Mouse (Mus musculus) bone marrow macrophage, adult 2 months (primary cell): ENCODE results near the gene Hipk2.

Experiments used
- CTCF ChIP-seq: IDR thresholded peaks from 2 replicates; pipeline ENCODE4 v1.5.1; 2012; ENCODE audit warnings: low read depth, mild to moderate bottlenecking, low read length, moderate library complexity
- POLR2A ChIP-seq: IDR thresholded peaks from 2 replicates; pipeline ENCODE4 v1.6.1; 2012; ENCODE audit warnings: mild to moderate bottlenecking, low read depth, low read length, borderline replicate concordance

DNA sequence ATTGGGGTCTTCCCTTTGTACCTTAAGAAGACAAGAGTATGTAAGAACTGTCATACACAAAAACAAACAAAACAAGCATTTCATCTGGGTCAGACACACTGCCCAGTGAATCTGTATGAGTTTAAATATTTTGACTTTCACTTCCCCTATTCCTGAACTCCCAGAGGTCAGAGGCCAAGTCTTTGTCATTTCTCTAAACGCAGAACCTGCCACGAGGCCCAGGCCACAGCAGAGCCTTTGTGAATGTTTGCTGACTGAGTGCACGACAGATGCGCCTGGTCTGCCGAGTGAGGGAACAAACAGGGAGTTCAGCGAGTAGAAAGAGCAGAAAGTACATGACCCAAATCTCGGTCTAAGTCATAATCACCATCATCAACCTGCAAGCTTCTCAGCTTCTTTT is 4.9 kb downstream of the Hipk2 start:
- TF ChIP-seq POLR2A (no peak), CTCF (no peak)
